Mouse (Mus musculus): ENCODE data around the gene Lamb1.

DNA sequence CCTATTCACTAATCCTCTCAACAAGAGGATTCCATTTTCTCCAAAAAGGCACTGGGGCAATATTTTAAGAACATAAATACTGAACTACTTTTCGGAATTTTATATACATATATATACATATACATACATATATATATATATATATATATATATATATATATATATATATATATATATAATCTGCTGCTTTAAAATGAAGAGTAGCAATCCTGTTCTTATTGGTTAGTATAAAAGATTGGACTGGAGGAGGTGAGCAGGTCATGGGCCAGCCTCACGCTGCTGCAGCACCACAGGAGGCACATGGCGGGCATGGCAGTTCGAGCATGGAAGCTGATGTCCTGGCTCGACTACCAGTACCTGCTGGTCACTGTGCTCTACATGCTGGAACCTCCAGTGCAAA is 24.6 kb upstream of the Lamb1 start, which contains the start of gene Gm6993:
- TF ChIP-seq CTCF (IDR thresholded peaks at IDR 0.05; ENCODE audit: low read depth, low read length), result no peak
- TF ChIP-seq GATA1 (IDR thresholded peaks at IDR 0.05; ENCODE audit: borderline replicate concordance, low read length), result no peak
- no peak for TF ChIP-seq GATA2 (IDR thresholded peaks at IDR 0.05; ENCODE audit: borderline replicate concordance, low read depth, low read length)
- no peak for TF ChIP-seq TAL1 (conservative IDR thresholded peaks at IDR 0.05; ENCODE audit: low read depth, low read length)
- TF ChIP-seq POLR2AphosphoS5 (IDR thresholded peaks at IDR 0.05; ENCODE audit: insufficient replicate concordance, low read depth, low read length), result no peak
